Mouse (Mus musculus) neural tube, embryonic 14.5 days (tissue): Measurements from ENCODE around the gene Nxn. TPM values are rescaled to one million over a fixed set of nuclear protein-coding genes. Genes with fewer than 3 reads are reported as not detected.

ENCODE experiments used
- ATAC-seq: fragments of 200-750 bp; cut with Nextera tagmentation; 2 replicates; pipeline ENCODE4 v1.8.0; 2017; ENCODE audit warnings: low read depth, mild to moderate bottlenecking, moderate TSS enrichment, moderate library complexity
- H3K27ac ChIP-seq: fragments of 300-500 bp; sonication (generic); 2 replicates; pipeline ENCODE4 v1.5.1; 2014; ENCODE audit warnings: low read depth, mild to moderate bottlenecking, control low read depth, low read length, moderate library complexity, mixed read lengths
- H3K27me3 ChIP-seq: fragments of 300-500 bp; sonication (generic); 2 replicates; pipeline ENCODE4 v1.6.1; 2014; ENCODE audit warnings: low read length; ENCODE audit not compliant: control insufficient read depth, insufficient read depth
- H3K36me3 ChIP-seq: fragments of 300-500 bp; sonication (generic); 2 replicates; pipeline ENCODE4 v1.6.1; 2014; ENCODE audit warnings: low read length, mixed read lengths; ENCODE audit not compliant: control insufficient read depth, insufficient read depth
- H3K4me1 ChIP-seq: fragments of 300-500 bp; sonication (generic); 2 replicates; pipeline ENCODE4 v1.6.1; 2014; ENCODE audit warnings: low read length; ENCODE audit not compliant: control insufficient read depth, insufficient read depth
- H3K4me2 ChIP-seq: fragments of 300-500 bp; sonication (generic); 2 replicates; pipeline ENCODE4 v1.6.1; 2014; ENCODE audit warnings: mild to moderate bottlenecking, low read depth, low read length, control low read depth
- H3K4me3 ChIP-seq: fragments of 300-500 bp; sonication (generic); 2 replicates; pipeline ENCODE4 v1.5.1; 2014; ENCODE audit warnings: low read depth, low read length, control low read depth, mixed read lengths
- H3K9ac ChIP-seq: fragments of 300-500 bp; sonication (generic); replicated peaks from 2 replicates; pipeline ENCODE4 v1.6.1; 2014; ENCODE audit warnings: low read depth, mild to moderate bottlenecking, control low read depth, low read length, mixed read lengths
- H3K9me3 ChIP-seq: fragments of 300-500 bp; sonication (generic); 2 replicates; pipeline ENCODE4 v1.6.1; 2016; ENCODE audit warnings: low read length; ENCODE audit not compliant: control insufficient read depth
- WGBS: fragments of 180-500 bp; shearing (Covaris S2); extraction: QIAGEN DNeasy Blood & Tissue Kit; methylation state at CpG from one replicate; pipeline ENCODE4 v1.1.7; 2014; 5-methylcytosine and 5-hydroxymethylcytosine counted together
- polyA plus RNA-seq: library from polyadenylated mRNA; unstranded; fragments of >200 nt; fragmentation: Nextera tagmentation; extraction: Ambion mirVana; gene quantifications from 2 replicates; pipeline ENCODE4 v1.2.1, GENCODE M21; 2014

The Nxn gene
- polyA plus RNA-seq, 1 experiment from 2014 or later: 23.5 TPM

GRCm38 (mm10) chr11:76361422-76361821 is 37.5 kb downstream of the Nxn start:
- Histone ChIP-seq H3K9me3 (no peaks in the 10 kb centered on the region), H3K27me3 (no peaks in the 10 kb centered on the region), H3K36me3 (no peaks in the 10 kb centered on the region), H3K4me1 (peaks cover 33% of the 10 kb centered on the region), H3K4me3 (no peak overlapping the region), H3K27ac (no peak overlapping the region), H3K9ac (no peak overlapping the region), H3K4me2 (no peak overlapping the region)
- WGBS: 41% methylated on average over 4 of the region's 4 CpGs
- ATAC-seq: no peak

- no peak overlapping the region for H3K9ac ChIP-seq
- no peaks in the 10 kb centered on the region for H3K27me3 ChIP-seq
- no peak overlapping the region for H3K27ac ChIP-seq
- ATAC-seq: no peak
- H3K4me1 ChIP-seq: peaks cover 35% of the 10 kb centered on the region
- WGBS: 52% methylated on average over 6 of the region's 6 CpGs
- no peak overlapping the region for H3K4me3 ChIP-seq
- no peaks in the 10 kb centered on the region for H3K9me3 ChIP-seq
- no peaks in the 10 kb centered on the region for H3K36me3 ChIP-seq
- H3K4me2 ChIP-seq: no peak overlapping the region
Measured at GRCm38 (mm10) chr11:76360255-76360654, 38.7 kb downstream of the Nxn start.

GRCm38 (mm10) chr11:76358628-76359320 is 40.2 kb downstream of the Nxn start:
- Histone ChIP-seq H3K4me3 (no peak overlapping the region), H3K9ac (no peak overlapping the region), H3K27ac (no peak overlapping the region), H3K36me3 (no peaks in the 10 kb centered on the region), H3K4me2 (no peak overlapping the region), H3K9me3 (no peaks in the 10 kb centered on the region), H3K27me3 (no peaks in the 10 kb centered on the region), H3K4me1 (peaks cover 33% of the 10 kb centered on the region)
- no peak for ATAC-seq
- 38% methylated on average over 14 of the region's 14 CpGs for WGBS

GRCm38 (mm10) chr11:76357464-76357863 is 41.5 kb downstream of the Nxn start:
- Histone ChIP-seq H3K4me2 (no peak overlapping the region), H3K9ac (no peak overlapping the region), H3K27ac (no peak overlapping the region), H3K4me3 (no peak overlapping the region), H3K9me3 (no peaks in the 10 kb centered on the region), H3K4me1 (peaks cover 27% of the 10 kb centered on the region), H3K36me3 (no peaks in the 10 kb centered on the region), H3K27me3 (no peaks in the 10 kb centered on the region)
- 52% methylated on average over 12 of the region's 12 CpGs for WGBS
- no peak for ATAC-seq

- Histone ChIP-seq H3K27me3 (no peaks in the 10 kb centered on the region), H3K36me3 (no peaks in the 10 kb centered on the region), H3K4me1 (peaks cover 33% of the 10 kb centered on the region), H3K27ac (no peak overlapping the region), H3K9me3 (no peaks in the 10 kb centered on the region), H3K4me3 (no peak overlapping the region), H3K9ac (no peak overlapping the region), H3K4me2 (no peak overlapping the region)
- 71% methylated on average over 11 of the region's 11 CpGs for WGBS
- no peak for ATAC-seq
Measured at GRCm38 (mm10) chr11:76356091-76356490, 42.8 kb downstream of the Nxn start.

- no peak overlapping the region for H3K4me2 ChIP-seq
- WGBS: 85% methylated on average over 6 of the region's 6 CpGs
- peaks cover 40% of the 10 kb centered on the region for H3K4me1 ChIP-seq
- no peak for ATAC-seq
- no peaks in the 10 kb centered on the region for H3K36me3 ChIP-seq
- no peak overlapping the region for H3K4me3 ChIP-seq
- H3K27ac ChIP-seq: no peak overlapping the region
- H3K27me3 ChIP-seq: no peaks in the 10 kb centered on the region
- H3K9ac ChIP-seq: no peak overlapping the region
- no peaks in the 10 kb centered on the region for H3K9me3 ChIP-seq
Measured at GRCm38 (mm10) chr11:76355425-76355824, 43.5 kb downstream of the Nxn start.

GRCm38 (mm10) chr11:76352861-76353558 is 45.9 kb downstream of the Nxn start:
- Histone ChIP-seq H3K4me3 (no peak overlapping the region), H3K4me1 (peaks cover 45% of the 10 kb centered on the region), H3K36me3 (no peaks in the 10 kb centered on the region), H3K9ac (no peak overlapping the region), H3K9me3 (no peaks in the 10 kb centered on the region), H3K4me2 (no peak overlapping the region), H3K27me3 (no peaks in the 10 kb centered on the region), H3K27ac (no peak overlapping the region)
- no peak for ATAC-seq
- WGBS: 41% methylated on average over 16 of the region's 16 CpGs

GRCm38 (mm10) chr11:76351624-76352011 is 47.3 kb downstream of the Nxn start:
- Histone ChIP-seq H3K27ac (no peak overlapping the region), H3K9me3 (no peaks in the 10 kb centered on the region), H3K27me3 (no peaks in the 10 kb centered on the region), H3K4me1 (peaks cover 41% of the 10 kb centered on the region), H3K36me3 (no peaks in the 10 kb centered on the region), H3K4me2 (no peak overlapping the region), H3K9ac (no peak overlapping the region), H3K4me3 (no peak overlapping the region)
- ATAC-seq: no peak
- WGBS: 10% methylated on average over 3 of the region's 3 CpGs

- ATAC-seq: no peak
- Histone ChIP-seq H3K9ac (peak overlapping the region; percentile 16; the same call in 1 of the 2 replicates), H3K27ac (peak overlapping the region; percentile 60; the same call in 1 of the 2 replicates), H3K36me3 (no peaks in the 10 kb centered on the region), H3K27me3 (no peaks in the 10 kb centered on the region), H3K4me2 (no peak overlapping the region), H3K4me3 (no peak overlapping the region), H3K9me3 (no peaks in the 10 kb centered on the region), H3K4me1 (peaks cover 41% of the 10 kb centered on the region)
- WGBS: 10% methylated on average over 10 of the region's 10 CpGs
Measured at GRCm38 (mm10) chr11:76350931-76351623, 47.9 kb downstream of the Nxn start.
